Mouse (Mus musculus): Measurements from ENCODE around the gene Creb3l4. TPM values are rescaled to one million over a fixed set of nuclear protein-coding genes. Genes with fewer than 3 reads are reported as not detected.

Gene Creb3l4
- polyA plus RNA-seq, 1 experiment from 2014 or later: 2.4 TPM

- H3K36me3 ChIP-seq: peaks cover 93% of the 10 kb centered on the region
- H3K4me2 ChIP-seq: no peak overlapping the region
- H3K4me3 ChIP-seq: no peak overlapping the region
- no peak overlapping the region for H3K9ac ChIP-seq
- no peaks in the 10 kb centered on the region for H3K27me3 ChIP-seq (replicated peaks)
- peaks cover 12% of the 10 kb centered on the region for H3K4me1 ChIP-seq
- no peak; the same call in 1 of the 2 replicates for ATAC-seq (ENCODE audit: extremely low read depth, insufficient number of reproducible peaks, low FRiP score, low TSS enrichment)
- 36% methylated on average over 16 of the region's 16 CpGs for WGBS
- H3K27ac ChIP-seq (replicated peaks): no peak overlapping the region
- no peaks in the 10 kb centered on the region for H3K9me3 ChIP-seq
Measured at GRCm38 (mm10) chr3:90276858-90277257, 33.5 kb upstream of the Creb3l4 start.

GRCm38 (mm10) chr3:90275286-90275685, 32.0 kb upstream of the Creb3l4 start:
- WGBS: 88% methylated on average over 11 of the region's 11 CpGs
- Histone ChIP-seq H3K9me3 (no peaks in the 10 kb centered on the region), H3K4me2 (no peak overlapping the region), H3K4me3 (no peak overlapping the region), H3K27me3 (replicated peaks) (no peaks in the 10 kb centered on the region), H3K36me3 (peaks cover 98% of the 10 kb centered on the region), H3K4me1 (peaks cover 12% of the 10 kb centered on the region), H3K9ac (no peak overlapping the region), H3K27ac (replicated peaks) (no peak overlapping the region)
- ATAC-seq (ENCODE audit: extremely low read depth, insufficient number of reproducible peaks, low FRiP score, low TSS enrichment): no peak

DNA sequence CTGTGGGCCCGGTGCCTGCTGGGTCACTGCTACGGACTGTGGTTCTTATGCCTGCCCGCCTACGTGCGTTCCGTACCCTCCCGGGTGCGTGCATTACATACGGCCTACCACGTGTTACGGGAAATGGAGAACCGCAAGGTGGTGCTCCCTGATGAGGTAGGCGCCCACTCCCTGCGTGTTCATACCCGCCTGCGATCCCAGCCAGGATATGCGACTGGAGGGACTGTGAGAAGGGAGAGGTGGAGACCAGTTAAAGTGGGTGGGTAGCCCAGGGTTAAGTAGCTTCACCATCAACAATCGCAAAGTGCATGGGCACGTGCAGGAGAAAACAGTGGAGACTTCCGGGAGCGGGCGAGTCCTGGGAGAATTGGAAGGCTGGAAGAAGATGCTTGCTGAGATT, 30.5 kb upstream of the Creb3l4 start:
- Histone ChIP-seq H3K27ac (replicated peaks) (no peak overlapping the region), H3K4me1 (peaks cover 12% of the 10 kb centered on the region), H3K36me3 (peaks cover 95% of the 10 kb centered on the region), H3K9me3 (no peaks in the 10 kb centered on the region), H3K27me3 (replicated peaks) (no peaks in the 10 kb centered on the region), H3K4me3 (no peak overlapping the region), H3K4me2 (no peak overlapping the region), H3K9ac (no peak overlapping the region)
- no peak for ATAC-seq (ENCODE audit: extremely low read depth, insufficient number of reproducible peaks, low FRiP score, low TSS enrichment)
- WGBS: 91% methylated on average over 22 of the region's 22 CpGs

DNA sequence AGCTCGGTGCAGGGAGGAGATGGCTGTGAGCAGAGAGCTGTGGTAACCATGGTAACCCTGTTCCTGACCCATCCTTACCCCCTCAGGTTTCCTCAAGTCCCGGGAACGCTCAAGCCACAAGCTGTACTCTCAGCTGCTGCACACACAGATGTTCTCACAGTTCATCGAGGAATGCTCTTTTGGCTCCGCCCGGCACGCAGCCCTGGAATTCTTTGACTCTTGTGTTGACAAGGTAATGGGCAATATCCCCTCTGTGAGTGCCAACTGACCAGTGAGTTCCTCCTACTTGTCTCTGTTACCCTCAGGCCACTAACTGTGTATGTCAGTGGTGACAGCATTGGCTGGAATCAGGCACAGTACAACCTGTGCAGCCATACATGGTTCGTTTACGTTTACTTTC, 28.9 kb upstream of the Creb3l4 start:
- Histone ChIP-seq H3K36me3 (peaks cover 86% of the 10 kb centered on the region), H3K9ac (no peak overlapping the region), H3K4me1 (peaks cover 7% of the 10 kb centered on the region), H3K27ac (replicated peaks) (no peak overlapping the region), H3K4me3 (no peak overlapping the region), H3K9me3 (no peaks in the 10 kb centered on the region), H3K4me2 (no peak overlapping the region), H3K27me3 (replicated peaks) (no peaks in the 10 kb centered on the region)
- WGBS: 65% methylated on average over 9 of the region's 9 CpGs
- ATAC-seq (ENCODE audit: extremely low read depth, insufficient number of reproducible peaks, low FRiP score, low TSS enrichment): no peak

- Histone ChIP-seq H3K9me3 (no peaks in the 10 kb centered on the region), H3K9ac (no peak overlapping the region), H3K27me3 (replicated peaks) (no peaks in the 10 kb centered on the region), H3K4me3 (no peak overlapping the region), H3K36me3 (peaks cover 72% of the 10 kb centered on the region), H3K4me1 (peaks cover 15% of the 10 kb centered on the region), H3K4me2 (no peak overlapping the region), H3K27ac (replicated peaks) (no peak overlapping the region)
- ATAC-seq (ENCODE audit: extremely low read depth, insufficient number of reproducible peaks, low FRiP score, low TSS enrichment): no peak
- WGBS: 84% methylated on average over 8 of the region's 8 CpGs
Measured at GRCm38 (mm10) chr3:90270784-90271183, 27.5 kb upstream of the Creb3l4 start.

- H3K36me3 ChIP-seq: peaks cover 62% of the 10 kb centered on the region
- H3K27ac ChIP-seq (replicated peaks): no peak overlapping the region
- H3K9me3 ChIP-seq: no peaks in the 10 kb centered on the region
- no peaks in the 10 kb centered on the region for H3K27me3 ChIP-seq (replicated peaks)
- 88% methylated on average over 16 of the region's 16 CpGs for WGBS
- no peak overlapping the region for H3K4me2 ChIP-seq
- no peak overlapping the region for H3K9ac ChIP-seq
- no peak for ATAC-seq (ENCODE audit: extremely low read depth, insufficient number of reproducible peaks, low FRiP score, low TSS enrichment)
- peaks cover 18% of the 10 kb centered on the region for H3K4me1 ChIP-seq
- H3K4me3 ChIP-seq: no peak overlapping the region
Measured at GRCm38 (mm10) chr3:90268971-90269370, 25.7 kb upstream of the Creb3l4 start.

- no peak overlapping the region for H3K4me3 ChIP-seq
- no peak overlapping the region for H3K27ac ChIP-seq (replicated peaks)
- WGBS: 91% methylated on average over 11 of the region's 11 CpGs
- peaks cover 18% of the 10 kb centered on the region for H3K4me1 ChIP-seq
- no peak overlapping the region for H3K9ac ChIP-seq
- no peaks in the 10 kb centered on the region for H3K27me3 ChIP-seq (replicated peaks)
- no peak overlapping the region for H3K4me2 ChIP-seq
- ATAC-seq (ENCODE audit: extremely low read depth, insufficient number of reproducible peaks, low FRiP score, low TSS enrichment): no peak
- peaks cover 62% of the 10 kb centered on the region for H3K36me3 ChIP-seq
- H3K9me3 ChIP-seq: no peaks in the 10 kb centered on the region
Measured at GRCm38 (mm10) chr3:90268190-90268589, 24.9 kb upstream of the Creb3l4 start.

- H3K36me3 ChIP-seq: peaks cover 62% of the 10 kb centered on the region
- H3K4me2 ChIP-seq: peak overlapping the region; percentile 92
- WGBS: 89% methylated on average over 20 of the region's 20 CpGs
- H3K9me3 ChIP-seq: no peaks in the 10 kb centered on the region
- peak overlapping the region; percentile 88 for H3K4me3 ChIP-seq
- peak overlapping the region; percentile 99 for H3K27ac ChIP-seq (replicated peaks)
- no peak overlapping the region for H3K9ac ChIP-seq
- no peaks in the 10 kb centered on the region for H3K27me3 ChIP-seq (replicated peaks)
- peaks cover 18% of the 10 kb centered on the region for H3K4me1 ChIP-seq
- no peak for ATAC-seq (ENCODE audit: extremely low read depth, insufficient number of reproducible peaks, low FRiP score, low TSS enrichment)
Measured at GRCm38 (mm10) chr3:90266901-90267775, 23.8 kb upstream of the Creb3l4 start.

DNA sequence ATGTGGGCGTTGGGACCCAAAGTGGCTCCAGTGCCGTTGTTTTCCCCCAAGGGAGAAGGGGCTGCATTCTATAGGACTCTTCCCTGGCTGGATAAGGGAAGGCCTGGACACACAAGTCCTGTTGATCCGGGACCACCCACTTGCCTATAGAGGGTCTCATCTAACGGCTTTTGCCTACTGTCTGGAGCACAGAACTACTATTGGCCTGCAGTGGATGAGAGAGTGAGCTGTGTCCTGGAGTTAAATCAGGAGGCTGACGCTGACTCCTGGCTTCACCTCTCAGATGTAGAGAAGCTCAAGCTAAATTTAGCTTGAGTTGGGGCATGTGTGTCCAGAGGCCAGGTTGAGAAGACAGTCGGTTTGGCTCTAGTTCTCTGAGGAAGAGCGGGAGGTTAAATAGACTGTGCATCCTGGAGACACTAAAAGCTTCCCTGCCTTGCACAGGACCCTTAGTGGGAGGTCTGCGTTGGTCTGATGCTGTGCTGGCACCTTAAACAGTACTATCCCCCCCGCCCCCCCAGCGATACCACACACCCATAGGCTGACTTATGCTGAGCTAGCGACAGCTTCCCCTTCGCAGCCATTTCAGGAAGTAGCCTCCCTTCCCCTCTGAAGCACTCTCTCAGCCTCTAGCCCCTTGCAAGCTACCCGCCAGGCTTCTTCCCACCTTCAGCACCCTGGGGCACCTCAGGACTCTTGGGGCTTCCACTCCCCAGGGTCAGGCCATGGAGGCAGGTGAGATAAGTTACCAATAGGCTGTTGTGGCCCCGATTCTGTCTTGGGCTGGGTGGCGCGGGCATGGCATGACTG, 22.8 kb upstream of the Creb3l4 start:
- Histone ChIP-seq H3K4me1 (peaks cover 18% of the 10 kb centered on the region), H3K27ac (replicated peaks) (peak overlapping the region; percentile 99), H3K27me3 (replicated peaks) (no peaks in the 10 kb centered on the region), H3K9me3 (no peaks in the 10 kb centered on the region), H3K9ac (peak overlapping the region; percentile 96), H3K36me3 (peaks cover 62% of the 10 kb centered on the region), H3K4me2 (peak overlapping the region; percentile 92), H3K4me3 (peak overlapping the region; percentile 88)
- 14% methylated on average over 16 of the region's 16 CpGs for WGBS
- peak; percentile 7; the same call in 1 of the 2 replicates for ATAC-seq (ENCODE audit: extremely low read depth, insufficient number of reproducible peaks, low FRiP score, low TSS enrichment)

- peak within 1 kb of the TSS; percentile 92 for H3K4me2 ChIP-seq
- ATAC-seq (ENCODE audit: extremely low read depth, insufficient number of reproducible peaks, low FRiP score, low TSS enrichment): peak; percentile 81
- H3K27ac ChIP-seq (replicated peaks): peak within 1 kb of the TSS; percentile 99
- H3K36me3 ChIP-seq: peaks cover 62% of the 10 kb centered on the region
- H3K9ac ChIP-seq: peak within 1 kb of the TSS; percentile 96
- WGBS: under 1% methylated on average over 66 of the region's 87 CpGs
- peak within 1 kb of the TSS; percentile 88 for H3K4me3 ChIP-seq
- no peaks in the 10 kb centered on the region for H3K27me3 ChIP-seq (replicated peaks)
- H3K4me1 ChIP-seq: peaks cover 18% of the 10 kb centered on the region
- H3K9me3 ChIP-seq: no peaks in the 10 kb centered on the region
Measured at GRCm38 (mm10) chr3:90265034-90265931, 22.0 kb upstream of the Creb3l4 start, which contains the start of gene Dennd4b. Gene Dennd4b (plus strand): TSS chr3:90265185.

GRCm38 (mm10) chr3:90264687-90265033, 21.3 kb upstream of the Creb3l4 start:
- ATAC-seq (ENCODE audit: extremely low read depth, insufficient number of reproducible peaks, low FRiP score, low TSS enrichment): no peak; the same call in 1 of the 2 replicates
- Histone ChIP-seq H3K4me2 (peak overlapping the region; percentile 92), H3K9me3 (no peaks in the 10 kb centered on the region), H3K27me3 (replicated peaks) (no peaks in the 10 kb centered on the region), H3K9ac (peak overlapping the region; percentile 96), H3K27ac (replicated peaks) (peak overlapping the region; percentile 99), H3K36me3 (peaks cover 62% of the 10 kb centered on the region), H3K4me3 (peak overlapping the region; percentile 88), H3K4me1 (peaks cover 18% of the 10 kb centered on the region)
- WGBS: 35% methylated on average over 10 of the region's 10 CpGs
